Mouse (Mus musculus): ENCODE results near the gene Mrps15.

GRCm38 (mm10) chr4:126096464-126097111, 49.9 kb downstream of the Mrps15 start, which contains the start of gene Lsm10:
- peak; percentile 62 for TF ChIP-seq NELFE (IDR thresholded peaks at IDR 0.05; ENCODE audit: low read depth, low read length)
- peak; percentile 69 to 81; a peak in 2 of 4 replicates for TF ChIP-seq POLR2A (IDR thresholded peaks at IDR 0.05; ENCODE audit: control insufficient read depth in 1 of 2, insufficient read depth in 1 of 2, low read depth in 1 of 2, low read length in 2 of 2, poor library complexity in 1 of 2)
- TF ChIP-seq JUND (IDR thresholded peaks at IDR 0.05; ENCODE audit: low read depth, low read length), result no peak
- TF ChIP-seq TCF12 (IDR thresholded peaks at IDR 0.05; ENCODE audit: low read depth, low read length), result peak; percentile 39; the same call in 1 of the 2 replicates
- no peak for TF ChIP-seq CTCF (IDR thresholded peaks at IDR 0.05 in 2 of 3, conservative IDR thresholded peaks at IDR 0.05 in 1 of 3; ENCODE audit: control insufficient read depth in 1 of 3, insufficient read depth in 1 of 3, low read depth in 2 of 3, low read length in 3 of 3, poor library complexity in 1 of 3, severe bottlenecking in 1 of 3)
- TF ChIP-seq ZNF384 (IDR thresholded peaks at IDR 0.05; ENCODE audit: low read depth, low read length), result no peak
- no peak for TF ChIP-seq CHD1 (IDR thresholded peaks at IDR 0.05; ENCODE audit: low read depth, low read length)
- no peak for TF ChIP-seq GATA1 (IDR thresholded peaks at IDR 0.05; ENCODE audit: low read depth, low read length)
- TF ChIP-seq NRF1 (IDR thresholded peaks at IDR 0.05; ENCODE audit: insufficient read depth, low read depth, low read length, poor library complexity, severe bottlenecking), result peak; percentile 85
- no peak for TF ChIP-seq EP300 (IDR thresholded peaks at IDR 0.05; ENCODE audit: low read depth in 1 of 2, low read length in 2 of 2)

Data from MEL (cell line).